Mouse (Mus musculus) lung, adult 2 months (tissue): ENCODE results near the gene Chst15.

Experiments
- CTCF ChIP-seq: fragments of 200-500 bp; IDR thresholded peaks from 2 replicates; pipeline ENCODE4 v1.5.1; 2011; ENCODE audit warnings: mild to moderate bottlenecking, low read length, control low read depth; ENCODE audit not compliant: insufficient read depth
- POLR2A ChIP-seq: fragments of 200-500 bp; IDR thresholded peaks from 2 replicates; pipeline ENCODE4 v1.6.1; 2011; ENCODE audit warnings: low read depth, mild to moderate bottlenecking, control low read depth, low read length, borderline replicate concordance; ENCODE audit errors: extremely low read depth

DNA sequence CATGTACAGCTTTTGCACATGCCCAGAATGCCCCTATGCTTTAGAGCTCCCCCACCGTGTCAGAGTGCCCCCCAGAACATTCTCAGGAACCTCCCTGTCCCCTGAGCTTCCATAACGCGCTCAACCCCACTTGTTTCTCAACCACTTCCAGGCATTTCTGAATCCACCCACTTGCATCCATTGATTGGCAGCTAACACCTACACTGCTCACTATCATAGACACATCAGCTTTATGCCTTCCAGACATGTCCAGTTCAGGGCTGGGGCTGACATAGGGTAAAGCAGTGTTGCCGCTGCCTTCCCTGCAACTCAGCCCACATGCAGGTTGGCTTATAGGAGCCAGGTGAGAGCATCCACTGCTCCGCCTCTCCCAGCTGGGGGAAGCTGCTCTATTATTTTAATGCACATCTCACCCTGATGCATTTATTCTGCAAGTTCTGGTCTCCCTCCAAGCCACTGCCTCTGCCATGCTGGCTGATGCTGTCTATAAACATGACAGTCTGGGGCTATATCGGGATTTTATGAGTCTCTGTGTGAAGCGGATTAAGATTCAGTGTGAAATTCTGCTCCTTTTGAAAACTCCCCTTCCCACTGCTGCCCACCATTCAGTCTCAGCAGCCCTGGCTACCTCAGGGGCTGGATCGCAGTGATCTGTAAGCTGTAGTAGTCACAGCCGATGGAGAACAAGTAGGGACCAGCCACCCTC lies 107.9 kb downstream of the Chst15 start:
- no peak for TF ChIP-seq CTCF
- TF ChIP-seq POLR2A = no peak
